Mouse (Mus musculus): ENCODE measurements around the gene Prdm11. TPM values are rescaled to one million over a fixed set of nuclear protein-coding genes. Genes with fewer than 3 reads are reported as not detected.

Prdm11 gene
- 6.5 TPM for polyA plus RNA-seq (2015; fragmentation: Illumina TruSeq; extraction: RNeasy Lipid Tissue Mini Kit (QIAGEN cat#74804); ENCODE audit: low read depth, low replicate concordance)

GRCm38 (mm10) chr2:93045818-93046508, at the start of gene Prdm11:
Gene Prdm11 (minus strand): TSS chr2:93046167.

Other genes starting within 250 kb of the Prdm11 start
- gene Syt13, start 131.1 kb downstream of the Prdm11 start, polyA plus RNA-seq (2015; fragmentation: Illumina TruSeq; extraction: RNeasy Lipid Tissue Mini Kit (QIAGEN cat#74804); ENCODE audit: low read depth, low replicate concordance): 163 TPM
- 53.0 TPM for gene Trp53i11, start 141.4 kb upstream of the Prdm11 start, polyA plus RNA-seq (2015; fragmentation: Illumina TruSeq; extraction: RNeasy Lipid Tissue Mini Kit (QIAGEN cat#74804); ENCODE audit: low read depth, low replicate concordance)